Mouse (Mus musculus): ENCODE measurements around the gene Wrb.
A peak's percentile ranks its signal among the peaks of the same experiment; 100 is the strongest.

Wrb gene

DNA sequence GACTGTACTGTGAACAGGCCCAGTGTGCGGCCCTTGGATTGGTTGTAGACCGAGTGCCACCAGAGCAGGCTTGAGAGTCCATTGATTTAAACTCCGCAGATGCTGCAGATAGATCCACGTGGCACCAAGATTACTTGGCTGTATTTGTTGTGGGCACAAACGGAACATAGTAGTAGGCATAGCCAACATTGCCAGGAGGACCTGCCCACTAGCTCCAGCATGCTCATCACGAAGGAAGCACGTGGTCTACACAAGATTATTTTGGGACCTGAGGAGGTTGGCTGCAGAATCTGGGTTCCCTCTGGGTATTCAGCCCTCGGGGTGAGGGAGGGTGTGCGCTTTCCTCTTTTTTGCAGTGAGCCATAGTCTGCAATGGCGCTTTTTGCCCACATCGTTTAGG, 12.0 kb downstream of the Wrb start:
- no peak for DNase-seq (ENCODE audit: inconsistent age in 2 of 2, low spot score in 1 of 2)

GRCm38 (mm10) chr16:96158511-96159080, 13.4 kb downstream of the Wrb start:
- peak; percentile 52 to 79 for DNase-seq (ENCODE audit: inconsistent age in 2 of 2, low spot score in 1 of 2)

DNA sequence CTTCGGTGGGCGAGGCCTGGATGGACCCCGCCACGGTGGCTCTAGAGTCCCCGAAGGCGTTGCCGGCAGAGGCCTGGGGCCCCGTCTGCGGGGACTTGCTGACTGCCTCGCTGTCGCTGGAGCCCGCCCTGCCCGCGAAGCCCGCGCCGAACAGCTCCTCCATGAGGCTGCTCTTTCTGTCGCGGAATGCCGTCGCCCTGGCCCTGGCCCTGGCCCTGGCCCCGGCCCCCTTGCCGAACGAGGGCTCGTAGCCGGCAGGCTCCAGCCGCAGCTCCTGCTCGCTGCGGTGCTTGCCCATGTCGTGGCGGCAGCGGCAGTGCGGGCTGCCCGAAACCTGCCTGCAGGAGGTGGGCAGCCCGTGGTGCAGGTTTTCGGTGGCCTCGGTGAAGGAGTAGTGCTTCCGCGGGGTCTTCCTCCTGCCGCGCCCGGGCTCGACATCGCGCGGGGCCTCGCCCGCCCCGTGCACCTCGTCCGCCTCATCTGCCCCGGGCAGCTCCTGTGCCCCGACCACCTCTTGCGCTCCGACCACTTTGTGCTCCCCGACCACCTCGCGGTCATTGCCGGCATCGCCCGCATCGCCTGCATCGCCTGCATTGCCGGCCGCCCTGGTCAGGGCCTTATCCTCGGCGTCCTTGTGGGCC, 14.0 kb downstream of the Wrb start:
- peak; percentile 75 to 89 for DNase-seq (ENCODE audit: inconsistent age in 2 of 2, low spot score in 1 of 2)

DNA sequence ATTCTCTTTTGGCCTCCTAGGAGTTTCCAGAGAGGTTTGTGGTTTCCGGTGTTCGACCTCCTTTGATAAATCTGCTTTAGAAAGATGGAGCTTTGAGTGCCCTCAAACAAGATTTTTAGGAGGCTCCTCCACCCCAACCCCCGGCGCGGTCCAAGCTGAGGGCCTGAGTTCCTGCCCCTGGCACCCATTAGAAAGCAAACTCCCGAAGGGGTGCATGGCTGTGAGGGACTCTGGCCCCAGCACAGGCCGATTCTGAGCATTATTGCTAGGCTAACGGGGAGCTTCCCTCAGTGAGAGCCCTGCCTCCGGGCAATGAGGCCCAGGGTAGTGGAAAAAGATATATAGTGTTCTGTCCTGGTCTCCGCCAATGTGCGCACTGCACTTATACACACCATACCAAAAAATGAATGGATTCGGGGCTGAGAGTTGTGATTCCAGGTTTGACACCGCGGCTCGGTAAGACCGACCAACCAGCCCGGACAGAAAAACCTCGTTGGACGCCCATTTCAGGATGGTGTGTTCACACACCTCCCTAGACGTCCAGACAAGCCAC, 14.7 kb downstream of the Wrb start:
- no peak for DNase-seq (ENCODE audit: inconsistent age in 2 of 2, low spot score in 1 of 2)

- DNase-seq (ENCODE audit: inconsistent age in 2 of 2, low spot score in 1 of 2): no peak
Observed at GRCm38 (mm10) chr16:96160927-96161326, 15.7 kb downstream of the Wrb start.

- no peak for DNase-seq (ENCODE audit: inconsistent age in 2 of 2, low spot score in 1 of 2)
Observed at GRCm38 (mm10) chr16:96161336-96161735, 16.1 kb downstream of the Wrb start.

GRCm38 (mm10) chr16:96165723-96166264, 20.6 kb downstream of the Wrb start:
- DNase-seq (ENCODE audit: inconsistent age in 2 of 2, low spot score in 1 of 2): no peak

DNA sequence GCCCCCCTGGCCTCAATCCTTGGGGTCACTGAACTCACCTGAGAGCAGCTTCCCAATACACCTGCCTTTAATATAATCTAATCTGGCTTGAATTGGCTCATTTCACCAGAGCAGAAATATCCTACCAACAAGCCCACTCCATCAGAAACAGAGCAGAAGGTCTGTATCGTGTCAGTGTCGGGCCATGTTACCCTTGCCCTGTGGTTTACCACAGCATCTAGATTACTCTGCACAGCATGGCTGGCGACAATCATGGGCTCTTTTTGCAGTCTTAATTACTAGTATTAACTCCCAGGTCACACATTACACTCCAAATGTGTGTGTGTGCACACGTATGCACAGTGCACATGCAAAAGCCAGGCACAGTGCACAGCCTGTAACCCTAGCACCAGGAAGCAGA, 23.6 kb downstream of the Wrb start:
- DNase-seq (ENCODE audit: inconsistent age in 2 of 2, low spot score in 1 of 2): no peak

DNA sequence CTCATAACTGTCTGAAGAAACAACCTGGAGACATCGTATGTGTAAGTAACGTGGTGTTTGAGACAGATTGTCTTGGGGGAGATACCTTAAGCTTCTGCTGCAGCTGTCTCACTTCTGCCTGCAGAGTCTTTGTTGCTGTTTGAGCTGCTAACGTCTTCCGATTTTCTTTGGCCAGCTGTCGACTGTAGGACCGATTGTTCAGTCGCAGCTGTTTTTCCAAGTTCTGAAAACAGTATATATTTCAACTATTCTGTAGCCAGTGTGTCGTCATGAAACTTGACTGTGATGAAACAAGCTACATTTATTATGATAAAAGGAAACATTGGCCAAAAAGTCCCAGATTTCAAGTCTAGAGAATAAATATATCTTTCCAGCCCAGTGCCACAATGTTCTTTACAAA, 28.4 kb downstream of the Wrb start:
- no peak for DNase-seq (ENCODE audit: inconsistent age in 2 of 2, low spot score in 1 of 2)

DNA sequence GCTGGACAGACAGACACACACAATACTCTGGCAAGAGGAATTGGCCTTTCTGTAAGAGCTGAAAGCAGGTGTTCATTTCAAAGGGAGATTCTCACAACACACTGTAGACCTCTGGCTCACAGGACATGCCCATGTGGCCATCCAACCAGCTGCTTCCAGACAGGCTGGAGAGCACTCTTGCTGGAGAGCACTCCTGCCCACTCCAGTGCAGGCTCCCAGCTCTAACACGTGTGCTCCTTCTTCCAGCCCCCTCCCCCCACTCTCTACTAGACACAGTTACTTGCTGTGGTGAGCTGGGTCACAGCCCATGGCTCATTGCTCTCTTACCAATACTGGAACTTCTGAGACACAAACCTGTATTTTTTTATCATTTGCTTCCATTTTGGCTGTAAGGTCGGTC, 30.2 kb downstream of the Wrb start:
- DNase-seq (ENCODE audit: inconsistent age in 2 of 2, low spot score in 1 of 2): no peak

GRCm38 (mm10) chr16:96179156-96179555, 33.9 kb downstream of the Wrb start:
- no peak for DNase-seq (ENCODE audit: inconsistent age in 2 of 2, low spot score in 1 of 2)

DNA sequence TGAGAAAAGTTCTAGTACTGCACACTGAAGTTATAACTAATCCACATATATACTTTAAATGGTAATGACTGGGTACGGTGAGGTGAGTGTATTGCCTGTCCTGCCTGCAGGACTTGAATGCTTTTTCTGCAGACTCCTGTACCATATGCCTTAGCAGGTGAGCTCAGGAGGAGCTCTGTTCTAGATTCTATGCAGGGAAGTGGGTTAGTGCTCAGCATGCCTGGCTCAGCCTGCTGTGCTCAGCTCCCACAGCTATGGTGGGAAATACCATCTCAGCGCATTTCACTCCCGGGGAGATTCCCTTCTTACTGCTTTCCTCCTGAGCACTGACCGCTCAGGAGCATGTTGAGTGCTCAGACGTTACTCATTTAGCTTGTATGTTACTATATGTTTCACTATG, 42.4 kb downstream of the Wrb start:
- DNase-seq (ENCODE audit: inconsistent age in 2 of 2, low spot score in 1 of 2): no peak

DNA sequence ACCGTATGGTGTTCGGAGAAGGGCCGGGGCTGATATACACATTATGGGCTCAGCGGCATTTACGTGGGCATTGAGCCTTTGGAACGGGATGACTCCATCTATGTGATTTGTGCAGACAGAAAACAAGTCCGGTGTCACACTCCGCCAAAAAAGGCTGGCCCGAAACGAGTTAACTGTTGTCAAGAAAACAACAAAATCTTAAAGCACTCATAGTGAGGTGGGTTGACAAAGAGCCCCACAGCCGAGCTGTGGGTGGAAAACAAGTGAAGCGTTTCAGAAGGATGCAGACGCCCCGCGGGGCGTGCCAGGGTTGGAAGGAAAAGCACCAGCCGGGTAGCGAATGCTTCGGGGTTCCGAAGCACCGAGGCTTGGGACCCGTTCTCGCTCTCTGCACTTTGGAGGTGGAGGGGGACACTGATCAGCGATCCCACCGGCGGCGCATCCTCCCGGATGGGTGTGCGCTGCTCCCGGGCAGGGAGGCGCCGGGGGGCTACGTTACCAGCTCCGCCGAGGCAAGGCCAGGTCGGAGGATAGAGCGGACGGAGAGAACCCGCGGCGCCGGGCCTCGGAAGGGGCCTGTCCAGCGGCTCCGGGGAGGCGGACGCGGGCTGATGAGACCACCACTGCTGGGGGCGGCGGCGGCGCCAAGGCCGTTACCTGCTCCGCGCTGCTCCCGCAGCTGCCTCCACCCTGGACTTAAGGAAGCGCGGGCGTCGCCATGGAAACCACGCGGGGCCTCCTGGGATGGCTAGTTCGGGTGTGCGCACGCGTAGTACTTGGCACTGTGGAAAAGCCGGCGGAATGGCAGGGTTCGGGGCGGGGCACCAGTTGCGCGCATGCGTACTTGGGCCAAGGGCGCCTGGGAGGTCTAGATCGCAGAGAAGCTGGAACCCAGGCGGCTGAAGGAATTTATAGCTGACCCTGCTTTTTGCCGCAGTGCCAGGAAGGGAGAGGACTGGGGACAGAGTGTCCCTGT, 46.6 kb downstream of the Wrb start, which contains the start of gene Lca5l:
TSS of gene Lca5l (minus strand) at position 741 of the 976 bp plus-strand sequence.
- DNase-seq (ENCODE audit: inconsistent age in 2 of 2, low spot score in 1 of 2): peak; percentile 99 to 100

DNA sequence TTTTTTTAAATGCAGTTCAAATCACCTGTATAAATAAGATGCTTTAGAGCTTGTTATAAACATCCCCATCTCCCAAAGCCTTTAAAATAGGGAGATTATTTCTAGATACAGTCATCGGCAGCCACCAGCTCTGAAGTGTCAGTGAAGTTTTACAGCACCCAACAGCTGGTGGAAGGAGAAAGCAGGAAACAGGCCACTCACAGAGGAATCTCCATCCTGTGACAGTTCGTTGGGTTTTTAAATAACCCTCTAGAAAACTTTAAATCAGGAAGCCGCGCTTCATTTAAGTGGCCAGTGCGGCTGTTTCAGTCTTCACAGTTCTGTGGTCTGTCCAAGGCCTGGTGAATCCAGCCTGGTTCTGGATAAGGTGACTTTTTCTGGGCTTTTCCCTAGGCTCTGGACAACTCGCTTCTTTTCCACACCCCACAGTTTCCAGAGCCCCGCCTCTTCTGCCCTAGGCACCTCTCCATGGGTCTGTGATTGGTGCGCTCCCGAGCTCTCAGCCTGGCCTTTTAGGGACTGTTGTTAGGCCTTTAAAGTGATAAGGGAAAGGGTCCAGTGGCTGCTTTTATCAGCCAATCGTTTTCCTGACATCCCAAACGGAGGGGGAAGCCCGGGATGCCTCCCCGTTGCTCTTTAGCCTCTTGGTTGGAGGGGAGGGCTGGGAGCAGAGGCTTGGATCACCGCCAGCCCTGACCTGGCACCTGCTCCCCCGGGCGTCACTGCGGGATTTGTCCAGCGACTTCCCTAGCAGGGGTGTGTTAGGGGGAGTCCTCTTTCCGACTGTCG, 54.9 kb downstream of the Wrb start, which contains the start of gene Sh3bgr:
TSS of gene Sh3bgr (plus strand) at position 538 of the 789 bp plus-strand sequence.
- peak; percentile 87 to 95 for DNase-seq (ENCODE audit: inconsistent age in 2 of 2, low spot score in 1 of 2)

DNA sequence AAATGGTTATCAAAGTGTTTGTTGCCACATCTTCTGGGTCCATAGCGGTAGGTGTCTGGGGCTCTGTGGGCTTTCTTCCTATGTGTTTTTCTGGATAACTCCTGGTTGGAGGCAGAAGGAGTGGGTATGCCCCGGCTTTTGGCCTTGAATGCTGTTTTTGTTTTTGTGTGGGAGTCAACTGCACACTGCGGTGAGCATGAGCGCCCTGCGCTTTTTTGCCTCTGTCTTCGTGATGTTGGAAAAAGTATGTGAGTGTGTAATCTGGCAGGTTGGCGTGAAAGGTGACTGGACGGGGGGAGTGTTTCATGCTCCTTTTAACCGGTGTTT, 55.5 kb downstream of the Wrb start:
- no peak for DNase-seq (ENCODE audit: inconsistent age in 2 of 2, low spot score in 1 of 2)

DNA sequence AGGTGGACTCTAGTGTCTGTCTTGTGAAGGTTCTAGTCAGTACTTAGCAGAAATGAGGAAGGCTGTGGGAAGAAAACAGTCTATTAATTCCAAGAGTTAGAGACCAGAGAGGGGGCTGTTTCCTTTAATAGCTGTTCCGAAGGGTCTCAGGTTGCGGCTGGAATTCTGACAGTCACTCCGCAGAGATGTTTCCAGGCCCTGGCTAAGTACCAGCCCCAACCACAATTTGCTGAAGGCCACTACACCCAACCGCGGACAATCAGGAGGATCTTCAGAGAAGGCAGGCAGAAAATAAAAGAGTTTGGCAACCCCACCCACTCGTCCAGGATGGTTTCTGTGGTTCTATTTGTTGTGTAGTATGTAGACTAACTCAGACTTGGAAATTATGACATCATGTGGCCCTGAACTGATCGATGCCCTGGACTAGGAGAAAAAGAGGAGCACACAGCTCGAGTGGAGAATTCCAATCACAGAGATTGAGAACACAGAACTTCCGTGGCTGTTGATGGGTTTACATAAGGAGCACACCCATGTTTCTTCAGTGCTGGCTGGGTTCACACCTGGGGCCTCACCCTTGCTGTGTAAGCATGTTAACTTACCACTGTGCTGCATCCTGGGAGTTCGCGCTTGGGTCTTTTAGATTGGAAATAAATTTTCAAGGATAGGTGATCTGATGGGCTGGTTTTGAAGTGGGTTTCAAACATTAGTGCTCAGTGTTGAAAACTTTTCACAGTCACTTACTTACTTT, 56.5 kb downstream of the Wrb start:
- peak; percentile 34 to 76 for DNase-seq (ENCODE audit: inconsistent age in 2 of 2, low spot score in 1 of 2)
